Comparison of ENCODE assay signal across 8 mouse cellular contexts in the genomic region with DNA sequence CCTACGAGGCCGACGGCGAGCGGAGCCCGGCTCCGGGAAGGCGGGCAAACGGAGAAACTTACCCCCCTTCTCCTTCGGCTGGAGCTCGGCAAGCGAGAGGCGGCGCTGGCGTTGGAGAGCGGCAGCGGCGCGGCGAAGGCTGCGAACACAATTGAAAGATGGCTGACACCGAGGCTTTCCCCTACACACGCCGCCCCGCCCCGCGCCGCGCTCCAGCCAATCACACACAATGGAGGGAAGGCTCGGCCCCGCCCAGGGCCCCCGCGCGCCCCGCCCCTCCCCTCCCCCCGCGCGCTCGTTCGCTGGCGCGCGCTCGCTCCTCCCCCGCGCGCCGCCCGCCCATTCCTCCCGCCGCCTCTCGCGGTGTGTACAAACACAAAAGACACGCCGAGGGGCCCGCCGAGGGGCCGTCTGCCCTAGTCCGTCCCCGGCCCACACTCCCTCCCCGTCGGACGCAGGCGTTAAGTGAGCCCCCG. TPM values are rescaled to one million over a fixed set of nuclear protein-coding genes. Genes with fewer than 3 reads are reported as not detected.
A peak's percentile ranks its signal among the peaks of the same experiment; 100 is the strongest.
DNase-seq lines count a peak whose midpoint lies in the region; ATAC-seq and TF ChIP-seq lines count a peak whose summit lies in the region.

No protein-coding gene starts in this region.

- ATAC-seq in hematopoietic stem cell, adult 5-6 weeks (replicated peaks in 1 of 2; ENCODE audit: insufficient read depth in 1 of 2, low FRiP score in 2 of 2, low TSS enrichment in 1 of 2, low read depth in 1 of 2, poor library complexity in 2 of 2, severe bottlenecking in 2 of 2): peak; percentile 80 to 85
- peak; percentile 98 for ATAC-seq in lung, embryonic 15.5 days (ENCODE audit: borderline replicate concordance, extremely low read depth, low FRiP score, low TSS enrichment)

- H3K36me3 ChIP-seq in lung, embryonic 15.5 days: peaks cover 20% of the 10 kb centered on the region

- H3K27me3 ChIP-seq in lung, embryonic 15.5 days: no peaks in the 10 kb centered on the region

- peak overlapping the region; percentile 100 for H3K9ac ChIP-seq in lung, embryonic 15.5 days

- peak overlapping the region; percentile 98 for H3K4me3 ChIP-seq in lung, embryonic 15.5 days
- H3K4me3 ChIP-seq in olfactory bulb, adult 2 months (ENCODE audit: insufficient read depth, low read depth, low read length): peak overlapping the region; percentile 100

- H3K4me2 ChIP-seq in lung, embryonic 15.5 days: peak overlapping the region; percentile 85

- DNase-seq in MN1 (ENCODE audit: low spot score): peak; percentile 97
- peak; percentile 93 for DNase-seq in cerebellum, adult 8-10 months
- DNase-seq in forelimb bud, embryonic 11.5 days (ENCODE audit: low read depth, low spot score): peak; percentile 88
- DNase-seq in layer of hippocampus, adult 9-10 months (ENCODE audit: low spot score): peak; percentile 72
- peak; percentile 88 to 92 for DNase-seq in thymus, adult 18-20 months

- TF ChIP-seq CTCF in olfactory bulb, adult 2 months (IDR thresholded peaks at IDR 0.05; ENCODE audit: insufficient read depth, low read depth, low read length): no peak; the same call in 1 of the 2 replicates

- peak overlapping the region; percentile 100 for H3K27ac ChIP-seq in lung, embryonic 15.5 days
- peak overlapping the region; percentile 97 for H3K27ac ChIP-seq in olfactory bulb, adult 2 months (ENCODE audit: insufficient read depth, low read depth, low read length)

- peaks cover 30% of the 10 kb centered on the region for H3K4me1 ChIP-seq in lung, embryonic 15.5 days
- peaks cover 5% of the 10 kb centered on the region for H3K4me1 ChIP-seq in olfactory bulb, adult 2 months (ENCODE audit: control insufficient read depth, insufficient read depth, low read length)

- under 1% methylated on average over 54 of the region's 65 CpGs for WGBS in lung, embryonic 15.5 days
- under 1% methylated on average over 39 of the region's 65 CpGs for WGBS in olfactory bulb, adult 2 months

- H3K9me3 ChIP-seq in lung, embryonic 15.5 days: no peaks in the 10 kb centered on the region

- peak; percentile 97 for TF ChIP-seq POLR2A in olfactory bulb, adult 2 months (IDR thresholded peaks at IDR 0.05; ENCODE audit: insufficient read depth, low read depth, low read length)

RNA-seq across cellular contexts. Expression of a gene that starts 0.3 kb away (rescaled TPM):
- 1,757 and 2,309 TPM in 2 replicates for total RNA-seq in hematopoietic stem cell, adult 5-6 weeks (2017)
- polyA plus RNA-seq in lung, embryonic 15.5 days (2015; fragmentation: Nextera tagmentation; extraction: Ambion mirVana): 2,468 and 2,584 TPM in 2 replicates
- polyA plus RNA-seq in olfactory bulb, adult 2 months (2012; ENCODE audit: insufficient read depth, insufficient read length, low replicate concordance, missing spikeins): 812 TPM in 1 of 2 replicates, not detected in the other

RNA-seq across cellular contexts. Expression of a gene that starts 37.5 kb away (rescaled TPM):
- total RNA-seq in hematopoietic stem cell, adult 5-6 weeks (2017): 53.2 and 68.7 TPM in 2 replicates
- 33.7 and 36.6 TPM in 2 replicates for polyA plus RNA-seq in lung, embryonic 15.5 days (2015; fragmentation: Nextera tagmentation; extraction: Ambion mirVana)
- not detected in 2 replicates for polyA plus RNA-seq in olfactory bulb, adult 2 months (2012; ENCODE audit: insufficient read depth, insufficient read length, low replicate concordance, missing spikeins)

Comparison
In these comparisons a context has a peak if more than half of its experiments do, and no peak if none do; other contexts are left out.
1. Peak in every context shown above with its lines: DNase-seq, ATAC-seq, H3K4me3 ChIP-seq and H3K27ac ChIP-seq.